Mouse (Mus musculus): Measurements from ENCODE around the gene Olfr96. TPM values are rescaled to one million over a fixed set of nuclear protein-coding genes. Genes with fewer than 3 reads are reported as not detected.
"Not testable (repeated sequence)": the region's sequence is repeated elsewhere in the genome, so short reads cannot be mapped to it uniquely, and the experiment has no call there.

Gene Olfr96
- not detected for total RNA-seq (2022)

GRCm38 (mm10) chr17:37219846-37220245, at the start of gene Olfr96:
Gene Olfr96, plus strand, starts transcription at chr17:37220146.
- DNase-seq (ENCODE audit: low spot score in 2 of 2), result no peak

GRCm38 (mm10) chr17:37185474-37185873, 34.5 kb upstream of the Olfr96 start:
- no peak for DNase-seq (ENCODE audit: low spot score in 2 of 2)

GRCm38 (mm10) chr17:37190711-37191110, 29.2 kb upstream of the Olfr96 start:
- no peak for DNase-seq (ENCODE audit: low spot score in 2 of 2)

- DNase-seq (ENCODE audit: low spot score in 2 of 2), result no peak
Observed at GRCm38 (mm10) chr17:37193032-37193431, 26.9 kb upstream of the Olfr96 start.

- DNase-seq (ENCODE audit: low spot score in 2 of 2), result no peak
Observed at GRCm38 (mm10) chr17:37193656-37194055, 26.3 kb upstream of the Olfr96 start, which contains the start of gene Ubd. Gene Ubd, plus strand, starts transcription at chr17:37193892.

- DNase-seq (ENCODE audit: low spot score in 2 of 2), result no peak
Observed at GRCm38 (mm10) chr17:37194782-37195181, 25.2 kb upstream of the Olfr96 start.

GRCm38 (mm10) chr17:37196845-37197724, 22.9 kb upstream of the Olfr96 start:
- DNase-seq (ENCODE audit: low spot score in 2 of 2), result no peak

GRCm38 (mm10) chr17:37200894-37201293, 19.1 kb upstream of the Olfr96 start, which contains the start of gene Olfr94:
Gene Olfr94, minus strand, starts transcription at chr17:37200994.
- DNase-seq (ENCODE audit: low spot score in 2 of 2), result no peak

GRCm38 (mm10) chr17:37203206-37203916, 16.6 kb upstream of the Olfr96 start:
- DNase-seq (ENCODE audit: low spot score in 2 of 2), result peak; percentile 50 to 53

GRCm38 (mm10) chr17:37203917-37204236, 16.1 kb upstream of the Olfr96 start:
- no peak for DNase-seq (ENCODE audit: low spot score in 2 of 2)

GRCm38 (mm10) chr17:37210884-37211768, 8.8 kb upstream of the Olfr96 start:
- DNase-seq (ENCODE audit: low spot score in 2 of 2), result no peak

- no peak for DNase-seq (ENCODE audit: low spot score in 2 of 2)
Observed at GRCm38 (mm10) chr17:37213018-37213417, 6.9 kb upstream of the Olfr96 start, which contains the start of gene Olfr95. Gene Olfr95, minus strand, starts transcription at chr17:37213118.

- DNase-seq (ENCODE audit: low spot score in 2 of 2), result peak; percentile 20 to 33
Observed at GRCm38 (mm10) chr17:37218486-37218885, 1.5 kb upstream of the Olfr96 start.

GRCm38 (mm10) chr17:37221879-37222278, 1.9 kb downstream of the Olfr96 start:
- no peak for DNase-seq (ENCODE audit: low spot score in 2 of 2)

GRCm38 (mm10) chr17:37237230-37237629, 17.3 kb downstream of the Olfr96 start, which contains the start of gene Olfr97:
Gene Olfr97, minus strand, starts transcription at chr17:37237330.
- DNase-seq (ENCODE audit: low spot score in 2 of 2), result not testable (repeated sequence)

- DNase-seq (ENCODE audit: low spot score in 2 of 2), result no peak
Observed at GRCm38 (mm10) chr17:37242198-37242597, 22.3 kb downstream of the Olfr96 start.

- DNase-seq (ENCODE audit: low spot score in 2 of 2), result no peak
Observed at GRCm38 (mm10) chr17:37246715-37247114, 26.8 kb downstream of the Olfr96 start.

GRCm38 (mm10) chr17:37249460-37249859, 29.5 kb downstream of the Olfr96 start:
- no peak for DNase-seq (ENCODE audit: low spot score in 2 of 2)

GRCm38 (mm10) chr17:37250544-37250943, 30.6 kb downstream of the Olfr96 start:
- DNase-seq (ENCODE audit: low spot score in 2 of 2), result no peak

GRCm38 (mm10) chr17:37263626-37264025, 43.7 kb downstream of the Olfr96 start, which contains the start of gene Olfr98:
Gene Olfr98, minus strand, starts transcription at chr17:37263749.
- no peak for DNase-seq (ENCODE audit: low spot score in 2 of 2)

GRCm38 (mm10) chr17:37270058-37270701, 50.2 kb downstream of the Olfr96 start, which contains the start of gene H2-M3:
Gene H2-M3, plus strand, starts transcription at chr17:37270220.
- DNase-seq (ENCODE audit: low spot score in 2 of 2), result peak; percentile 79 to 88

All from gastrocnemius, adult 8-10 months (tissue).